Mouse (Mus musculus) lung, postnatal 25 days (tissue): ENCODE results near the gene Castor2.

Experiments used
- DNase-seq: peaks from one replicate; pipeline ENCODE4 v3.0.0; 2022; ENCODE audit warnings: low spot score

The Castor2 gene

GRCm38 (mm10) chr5:134164688-134165087 lies 65.2 kb downstream of the Castor2 start:
- no peak for DNase-seq

- no peak for DNase-seq
Measured at GRCm38 (mm10) chr5:134166642-134167041, 67.1 kb downstream of the Castor2 start.

DNA sequence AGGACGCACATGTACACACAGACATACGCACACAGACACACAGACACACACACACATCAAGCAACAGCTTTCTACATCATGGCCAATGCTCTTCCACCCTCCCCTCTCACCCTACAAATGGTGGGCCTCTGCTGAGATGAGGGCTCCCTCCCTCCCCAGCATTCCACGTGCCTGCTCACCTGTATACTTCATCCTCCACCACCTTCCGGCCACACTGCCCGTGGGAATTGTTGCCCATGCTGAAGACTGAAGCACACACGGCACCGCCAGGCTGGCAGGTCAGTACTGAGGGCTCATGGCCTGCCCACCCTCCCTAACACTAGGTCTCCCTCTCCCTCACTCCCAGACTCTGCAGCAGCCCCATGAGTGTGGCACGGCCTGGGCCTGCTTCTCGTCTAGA lies 68.5 kb downstream of the Castor2 start:
- no peak for DNase-seq

GRCm38 (mm10) chr5:134169231-134169630 lies 69.7 kb downstream of the Castor2 start:
- no peak for DNase-seq

- no peak for DNase-seq
Measured at GRCm38 (mm10) chr5:134170167-134170566, 70.7 kb downstream of the Castor2 start.

DNA sequence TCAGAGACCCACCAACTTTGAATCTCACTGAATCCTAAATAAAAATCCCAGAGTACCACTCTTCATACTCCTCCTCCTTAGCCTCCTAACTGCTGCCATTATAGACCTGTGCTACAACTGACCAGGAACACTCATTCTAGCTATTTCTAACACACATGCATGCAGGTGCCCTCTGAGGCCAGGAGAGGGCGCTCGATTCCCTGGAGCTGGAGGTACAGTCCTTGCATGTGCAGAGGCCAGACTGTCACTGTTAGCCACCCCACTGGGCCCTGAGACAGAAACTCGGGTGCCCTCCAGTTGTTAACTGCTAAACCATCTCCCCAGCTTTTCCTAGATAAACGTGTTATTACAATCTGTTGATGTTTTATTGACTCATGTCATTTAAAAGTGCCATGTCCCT lies 73.7 kb downstream of the Castor2 start:
- DNase-seq = no peak

- DNase-seq = no peak
Measured at GRCm38 (mm10) chr5:134175696-134176095, 76.2 kb downstream of the Castor2 start.

- peak; percentile 88 for DNase-seq
Measured at GRCm38 (mm10) chr5:134176169-134176881, 76.8 kb downstream of the Castor2 start, which contains the start of gene Rcc1l. Gene Rcc1l, minus strand, starts transcription at chr5:134176774.

DNA sequence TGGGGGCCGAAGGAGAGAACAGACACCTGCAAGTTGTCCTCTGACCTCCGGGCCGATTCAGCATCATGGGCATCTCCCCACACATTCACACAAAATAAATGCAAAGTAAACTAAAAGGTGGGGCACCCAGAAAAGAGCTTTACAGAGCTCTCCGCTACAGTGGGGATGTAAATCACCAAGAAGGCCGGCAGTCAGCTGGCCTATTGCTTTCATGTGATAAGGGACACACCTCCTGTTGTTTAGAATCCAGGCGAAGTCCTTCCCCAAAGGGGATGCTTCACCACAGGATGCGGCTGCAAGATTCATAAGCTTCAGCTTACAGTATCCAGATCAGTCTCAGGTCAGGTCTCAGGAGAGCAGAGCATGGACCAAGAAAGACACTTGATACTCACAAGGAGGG lies 79.0 kb downstream of the Castor2 start:
- DNase-seq = no peak

- peak; percentile 83 for DNase-seq
Measured at GRCm38 (mm10) chr5:134179871-134180270, 80.4 kb downstream of the Castor2 start.

GRCm38 (mm10) chr5:134182172-134182571 lies 82.7 kb downstream of the Castor2 start:
- no peak for DNase-seq

DNA sequence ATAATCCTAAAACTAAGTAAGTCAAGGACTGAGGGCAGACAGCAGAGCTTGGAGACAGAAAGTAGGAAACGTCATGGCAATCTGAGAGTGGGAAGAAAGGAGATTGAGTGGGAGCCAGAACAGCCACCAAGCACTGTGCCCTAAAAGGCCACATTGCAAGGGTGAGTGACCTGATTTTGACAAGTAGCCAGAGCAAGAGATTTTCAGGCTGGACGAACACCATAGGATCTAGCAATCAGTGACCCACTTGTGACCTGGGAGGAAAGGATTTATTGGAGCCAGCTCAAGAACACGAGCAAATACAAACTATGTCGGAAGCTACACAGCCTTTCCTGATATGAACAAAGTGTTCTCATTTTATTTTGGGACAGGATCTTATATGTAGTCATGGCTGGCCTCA lies 83.2 kb downstream of the Castor2 start:
- DNase-seq = peak; percentile 73

- DNase-seq = no peak
Measured at GRCm38 (mm10) chr5:134183162-134183561, 83.7 kb downstream of the Castor2 start.

DNA sequence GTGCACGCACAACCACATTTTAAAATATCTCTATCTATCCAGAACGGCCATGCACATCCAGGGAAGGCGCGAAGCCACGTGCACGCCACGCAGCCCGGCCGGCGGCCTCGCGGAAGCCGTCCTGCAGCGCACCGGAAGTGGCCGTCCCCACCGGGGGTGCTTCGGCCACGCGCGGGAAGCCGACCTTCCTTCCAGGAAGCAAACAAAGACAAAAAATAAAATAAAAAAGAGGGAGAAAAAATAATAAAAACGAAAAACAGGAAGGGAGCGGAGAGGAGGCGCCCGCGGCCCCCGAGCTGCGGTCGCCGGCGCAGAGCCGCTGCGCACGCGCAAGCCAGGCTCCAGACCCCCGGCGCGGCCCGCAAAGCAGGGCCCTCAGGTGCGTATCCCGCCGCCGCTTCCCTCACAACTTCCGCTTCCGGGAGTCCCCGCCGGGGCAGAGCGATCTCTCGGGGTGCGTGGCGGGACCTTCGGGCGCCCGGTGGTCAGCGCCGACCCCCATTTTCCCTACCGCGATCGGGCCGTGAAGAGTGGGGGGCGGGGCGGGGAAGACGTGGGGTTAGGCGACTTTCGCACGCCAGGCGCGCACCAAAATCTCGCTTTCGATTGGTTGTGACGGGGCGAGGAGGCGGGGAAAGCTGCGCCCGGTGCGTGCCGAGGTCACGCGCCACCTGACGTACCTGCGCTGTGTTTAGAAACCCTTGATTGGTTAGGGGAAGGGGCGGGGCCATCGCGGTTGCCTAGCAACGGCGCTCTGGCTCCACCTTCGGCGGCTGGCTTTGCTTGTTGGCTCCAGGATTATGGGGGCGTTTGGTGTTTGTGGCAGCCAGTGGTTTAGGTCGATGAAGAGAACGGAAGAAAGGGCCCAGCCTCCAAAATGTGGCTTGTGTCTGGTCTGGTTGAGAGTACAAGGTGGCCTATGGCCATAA lies 84.6 kb downstream of the Castor2 start, which contains the start of gene Gtf2ird2:
Gtf2ird2 (plus strand) TSS at position 140 of the 929 bp plus-strand sequence.
- peak; percentile 99 for DNase-seq

DNA sequence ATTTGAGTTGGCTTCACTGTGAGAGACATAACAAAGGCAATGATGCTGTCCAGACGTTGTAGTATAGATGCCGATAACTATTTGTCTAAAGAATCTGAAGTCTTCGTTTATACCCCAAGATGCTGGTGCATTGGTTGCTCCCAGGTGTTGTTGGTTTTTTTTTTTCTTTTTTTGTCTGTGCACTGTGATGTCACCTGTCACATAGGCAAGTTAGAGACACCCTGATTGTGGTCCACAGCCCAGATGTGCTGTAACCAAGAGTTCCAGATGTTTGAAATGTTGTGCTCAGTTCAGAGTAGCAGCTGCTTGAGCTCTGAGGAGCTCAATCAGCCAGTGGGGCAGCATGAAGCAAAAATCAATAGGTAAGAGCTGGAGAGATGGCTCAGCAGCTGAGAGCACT lies 86.5 kb downstream of the Castor2 start:
- DNase-seq = no peak

GRCm38 (mm10) chr5:134186961-134187731 lies 87.6 kb downstream of the Castor2 start:
- DNase-seq = peak; percentile 67

- DNase-seq = no peak
Measured at GRCm38 (mm10) chr5:134188571-134188970, 89.1 kb downstream of the Castor2 start.

- DNase-seq = no peak
Measured at GRCm38 (mm10) chr5:134193664-134194063, 94.2 kb downstream of the Castor2 start.
